Mouse (Mus musculus): ENCODE measurements around the gene Klf7. TPM values are rescaled to one million over a fixed set of nuclear protein-coding genes. Genes with fewer than 3 reads are reported as not detected.

Gene Klf7
- polyA plus RNA-seq, 2 experiments, result 1.4 to 3.6 TPM

- Histone ChIP-seq H3K9ac (replicated peaks) (no peak overlapping the region), H3K4me3 (ENCODE audit: insufficient read depth in 1 of 2, low read depth in 2 of 2, low read length in 2 of 2) (no peak overlapping the region), H3K9me3 (ENCODE audit: control insufficient read depth, low read length) (no peaks in the 10 kb centered on the region), H3K36me3 (replicated peaks; ENCODE audit: control insufficient read depth, insufficient read depth, low read depth) (no peaks in the 10 kb centered on the region), H3K4me1 (replicated peaks; ENCODE audit: control insufficient read depth in 2 of 2, insufficient read depth in 2 of 2, low read length in 1 of 2) (no peaks in the 10 kb centered on the region), H3K27ac (no peak overlapping the region), H3K27me3 (ENCODE audit: control insufficient read depth, insufficient read depth, low read length) (no peaks in the 10 kb centered on the region), H3K4me2 (ENCODE audit: low read depth) (no peak overlapping the region)
- 51% methylated on average over 6 of the region's 6 CpGs for WGBS (ENCODE audit: insufficient replicate concordance)
- TF ChIP-seq EP300 (IDR thresholded peaks at IDR 0.05; ENCODE audit: low read depth), result no peak
- TF ChIP-seq CTCF (IDR thresholded peaks at IDR 0.05; ENCODE audit: low read depth), result no peak
- ATAC-seq (ENCODE audit: insufficient read depth), result no peak
- DNase-seq (ENCODE audit: low read depth in 3 of 3, low spot score in 3 of 3), result no peak
Measured at GRCm38 (mm10) chr1:64142691-64143445, 20.8 kb upstream of the Klf7 start.

GRCm38 (mm10) chr1:64134439-64134838 is 12.4 kb upstream of the Klf7 start:
- DNase-seq (ENCODE audit: low read depth in 3 of 3, low spot score in 3 of 3), result no peak
- Histone ChIP-seq H3K27me3 (ENCODE audit: control insufficient read depth, insufficient read depth, low read length) (no peaks in the 10 kb centered on the region), H3K36me3 (replicated peaks; ENCODE audit: control insufficient read depth, insufficient read depth, low read depth) (no peaks in the 10 kb centered on the region), H3K4me3 (ENCODE audit: insufficient read depth in 1 of 2, low read depth in 2 of 2, low read length in 2 of 2) (no peak overlapping the region), H3K4me1 (replicated peaks; ENCODE audit: control insufficient read depth in 2 of 2, insufficient read depth in 2 of 2, low read length in 1 of 2) (no peaks in the 10 kb centered on the region), H3K9ac (replicated peaks) (no peak overlapping the region), H3K9me3 (ENCODE audit: control insufficient read depth, low read length) (no peaks in the 10 kb centered on the region), H3K4me2 (ENCODE audit: low read depth) (no peak overlapping the region), H3K27ac (no peak overlapping the region)
- TF ChIP-seq CTCF (IDR thresholded peaks at IDR 0.05; ENCODE audit: low read depth) (no peak), EP300 (IDR thresholded peaks at IDR 0.05; ENCODE audit: low read depth) (no peak)
- no peak for ATAC-seq (ENCODE audit: insufficient read depth)
- 22% methylated on average over 1 of the region's 1 CpGs for WGBS (ENCODE audit: insufficient replicate concordance)

- Histone ChIP-seq H3K36me3 (replicated peaks; ENCODE audit: control insufficient read depth, insufficient read depth, low read depth) (no peaks in the 10 kb centered on the region), H3K4me1 (replicated peaks; ENCODE audit: control insufficient read depth in 2 of 2, insufficient read depth in 2 of 2, low read length in 1 of 2) (peaks cover 0 to 3% of the 10 kb centered on the region in 2 experiments; a peak in 1 of 4 replicates), H3K9me3 (ENCODE audit: control insufficient read depth, low read length) (no peaks in the 10 kb centered on the region), H3K27me3 (ENCODE audit: control insufficient read depth, insufficient read depth, low read length) (no peaks in the 10 kb centered on the region), H3K4me3 (ENCODE audit: insufficient read depth in 1 of 2, low read depth in 2 of 2, low read length in 2 of 2) (no peak overlapping the region), H3K27ac (no peak overlapping the region), H3K9ac (replicated peaks) (no peak overlapping the region), H3K4me2 (ENCODE audit: low read depth) (no peak overlapping the region)
- 58% methylated on average over 2 of the region's 2 CpGs for WGBS (ENCODE audit: insufficient replicate concordance)
- TF ChIP-seq CTCF (IDR thresholded peaks at IDR 0.05; ENCODE audit: low read depth) (no peak), EP300 (IDR thresholded peaks at IDR 0.05; ENCODE audit: low read depth) (no peak)
- no peak for ATAC-seq (ENCODE audit: insufficient read depth)
- no peak for DNase-seq (ENCODE audit: low read depth in 3 of 3, low spot score in 3 of 3)
Measured at GRCm38 (mm10) chr1:64126822-64127221, 4.7 kb upstream of the Klf7 start.

- TF ChIP-seq CTCF (IDR thresholded peaks at IDR 0.05; ENCODE audit: low read depth) (no peak), EP300 (IDR thresholded peaks at IDR 0.05; ENCODE audit: low read depth) (no peak)
- peak overlapping the region; percentile 66 to 95 for H3K4me3 ChIP-seq (ENCODE audit: insufficient read depth in 1 of 2, low read depth in 2 of 2, low read length in 2 of 2)
- DNase-seq (ENCODE audit: low read depth in 3 of 3, low spot score in 3 of 3), result no peak
- peak overlapping the region; percentile 76 for H3K9ac ChIP-seq (replicated peaks)
- no peak for ATAC-seq (ENCODE audit: insufficient read depth)
- no peaks in the 10 kb centered on the region for H3K36me3 ChIP-seq (replicated peaks; ENCODE audit: control insufficient read depth, insufficient read depth, low read depth)
- 20% methylated on average over 9 of the region's 9 CpGs for WGBS (ENCODE audit: insufficient replicate concordance)
- peaks cover 11% of the 10 kb centered on the region; the same call in 1 of the 2 replicates for H3K27me3 ChIP-seq (ENCODE audit: control insufficient read depth, insufficient read depth, low read length)
- H3K27ac ChIP-seq, result no peak overlapping the region
- H3K4me1 ChIP-seq (replicated peaks; ENCODE audit: control insufficient read depth in 2 of 2, insufficient read depth in 2 of 2, low read length in 1 of 2), result peaks cover 14 to 26% of the 10 kb centered on the region in 2 experiments
- no peaks in the 10 kb centered on the region for H3K9me3 ChIP-seq (ENCODE audit: control insufficient read depth, low read length)
- H3K4me2 ChIP-seq (ENCODE audit: low read depth), result peak overlapping the region; percentile 70
Measured at GRCm38 (mm10) chr1:64122466-64122830, 366 bp upstream of the Klf7 start.

GRCm38 (mm10) chr1:64120811-64121515 is 1.1 kb downstream of the Klf7 start:
- Histone ChIP-seq H3K4me1 (replicated peaks; ENCODE audit: control insufficient read depth in 2 of 2, insufficient read depth in 2 of 2, low read length in 1 of 2) (peaks cover 14 to 28% of the 10 kb centered on the region in 2 experiments), H3K4me3 (ENCODE audit: insufficient read depth in 1 of 2, low read depth in 2 of 2, low read length in 2 of 2) (peak overlapping the region; percentile 66 to 95), H3K4me2 (ENCODE audit: low read depth) (peak overlapping the region; percentile 70), H3K9me3 (ENCODE audit: control insufficient read depth, low read length) (no peaks in the 10 kb centered on the region), H3K36me3 (replicated peaks; ENCODE audit: control insufficient read depth, insufficient read depth, low read depth) (no peaks in the 10 kb centered on the region), H3K27ac (peak overlapping the region; percentile 46; the same call in 1 of the 2 replicates), H3K27me3 (ENCODE audit: control insufficient read depth, insufficient read depth, low read length) (peaks cover 11% of the 10 kb centered on the region; the same call in 1 of the 2 replicates), H3K9ac (replicated peaks) (peak overlapping the region; percentile 50)
- ATAC-seq (ENCODE audit: insufficient read depth) (peak; percentile 17; the same call in 1 of the 2 replicates), DNase-seq (ENCODE audit: low read depth in 3 of 3, low spot score in 3 of 3) (no peak)
- under 1% methylated on average over 24 of the region's 25 CpGs for WGBS (ENCODE audit: insufficient replicate concordance)
- TF ChIP-seq EP300 (IDR thresholded peaks at IDR 0.05; ENCODE audit: low read depth) (no peak), CTCF (IDR thresholded peaks at IDR 0.05; ENCODE audit: low read depth) (no peak)

All from liver, embryonic 14.5 days (tissue).